Mouse (Mus musculus) frontal cortex, adult 2 months (tissue): ENCODE data around the gene Rpl18a. TPM values are rescaled to one million over a fixed set of nuclear protein-coding genes. Genes with fewer than 3 reads are reported as not detected.

Source experiments
- DNase-seq, 2 experiments: peaks; one replicate each; pipeline ENCODE4 v3.0.0; 2022; ENCODE audit warnings: low spot score in 1 of 2; ENCODE audit errors: extremely low spot score in 1 of 2
- polyA plus RNA-seq: library from polyadenylated mRNA; depleted of rRNA; stranded (reverse); fragments of >200 nt; gene quantifications from 2 replicates; pipeline ENCODE4 v1.2.3, GENCODE M21; 2012; rRNA removed

The Rpl18a gene
- polyA plus RNA-seq = 1,785 and 1,788 TPM in 2 replicates

GRCm38 (mm10) chr8:70897021-70897680, at the start of gene Rpl18a:
Gene Rpl18a, minus strand, starts transcription at chr8:70897412.
- peak; percentile 98 for DNase-seq

- no peak for DNase-seq
Observed at GRCm38 (mm10) chr8:70943187-70943586, 46.0 kb upstream of the Rpl18a start.

DNA sequence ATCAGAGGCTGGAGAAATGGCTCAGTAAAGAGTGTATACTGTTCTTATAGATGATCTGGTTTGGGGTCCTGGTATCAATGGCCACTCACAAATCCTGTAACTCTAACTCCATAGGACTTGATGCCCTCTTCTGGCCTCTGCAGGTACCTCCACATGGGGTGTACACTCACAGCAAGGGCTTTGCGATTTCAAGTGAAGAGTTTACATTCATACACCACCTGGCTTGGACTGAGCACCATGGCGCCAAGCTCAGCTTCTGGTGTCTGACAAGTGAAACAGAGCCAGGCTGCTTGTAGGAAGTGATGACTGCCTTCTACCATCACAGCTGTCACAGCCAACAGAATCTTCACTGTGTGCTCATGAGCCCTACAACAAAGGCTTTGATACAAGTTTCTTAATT, 44.3 kb upstream of the Rpl18a start:
- DNase-seq = peak in 1 of 2 experiments; percentile 18

DNA sequence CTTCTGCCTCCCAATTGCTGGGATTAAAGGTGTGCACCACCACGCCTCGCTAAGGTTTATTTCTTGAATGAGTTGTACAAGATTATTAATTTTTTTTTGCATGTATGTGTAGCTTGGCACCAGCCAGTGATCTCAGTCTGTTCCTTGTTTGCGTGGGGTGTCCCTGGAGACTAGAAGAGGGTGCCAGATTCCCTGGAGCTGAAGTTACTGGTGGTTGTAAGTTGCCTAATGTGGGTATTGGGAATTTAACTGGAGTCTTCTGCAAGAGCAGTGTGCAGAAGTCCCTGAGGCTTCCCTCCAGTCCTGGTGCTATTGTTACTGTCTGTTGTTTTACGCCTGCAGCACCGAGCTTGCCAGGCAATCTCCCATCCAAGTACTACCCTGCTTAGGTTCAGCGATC, 40.0 kb upstream of the Rpl18a start:
- no peak for DNase-seq

- DNase-seq = no peak
Observed at GRCm38 (mm10) chr8:70934786-70935185, 37.6 kb upstream of the Rpl18a start.

DNA sequence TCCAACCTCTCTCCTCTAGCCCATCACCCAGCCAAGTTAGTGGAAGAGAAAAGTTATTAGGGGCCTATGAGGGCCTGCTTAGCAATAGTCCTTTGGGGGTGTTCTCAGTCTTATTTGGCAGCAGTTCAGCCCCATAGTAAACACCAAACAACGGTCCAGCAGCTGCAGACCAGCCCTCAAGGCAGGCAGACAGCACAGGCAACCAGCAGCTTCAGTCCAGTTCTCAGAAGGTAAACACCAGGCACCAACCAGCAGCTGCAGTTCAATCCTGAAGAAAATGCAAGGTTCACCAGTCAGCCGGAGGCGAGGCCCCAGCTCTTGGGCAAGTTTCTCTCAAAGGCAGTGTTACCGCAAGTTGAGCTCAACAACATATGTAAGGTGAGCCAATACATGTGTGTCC, 35.8 kb upstream of the Rpl18a start:
- DNase-seq = no peak

DNA sequence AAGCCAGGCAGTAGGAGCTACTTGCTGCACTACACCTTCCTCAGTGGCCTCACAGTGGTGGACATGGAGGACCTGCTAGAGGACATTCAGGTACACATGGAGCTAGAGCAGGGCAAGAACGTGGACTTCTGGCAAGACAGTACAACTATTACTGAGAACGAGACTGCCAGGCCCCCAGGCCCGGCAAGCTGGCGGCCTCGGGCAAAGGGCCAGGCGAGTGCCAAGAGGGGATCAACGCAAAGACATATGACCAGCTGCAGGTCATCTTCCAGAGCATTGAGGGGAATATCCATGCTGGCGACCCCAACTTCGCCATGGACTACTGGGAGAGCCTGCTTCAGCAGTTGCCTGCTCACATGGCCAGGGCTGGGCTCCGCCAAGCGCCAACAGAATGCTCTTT, 34.5 kb upstream of the Rpl18a start:
- no peak for DNase-seq

DNA sequence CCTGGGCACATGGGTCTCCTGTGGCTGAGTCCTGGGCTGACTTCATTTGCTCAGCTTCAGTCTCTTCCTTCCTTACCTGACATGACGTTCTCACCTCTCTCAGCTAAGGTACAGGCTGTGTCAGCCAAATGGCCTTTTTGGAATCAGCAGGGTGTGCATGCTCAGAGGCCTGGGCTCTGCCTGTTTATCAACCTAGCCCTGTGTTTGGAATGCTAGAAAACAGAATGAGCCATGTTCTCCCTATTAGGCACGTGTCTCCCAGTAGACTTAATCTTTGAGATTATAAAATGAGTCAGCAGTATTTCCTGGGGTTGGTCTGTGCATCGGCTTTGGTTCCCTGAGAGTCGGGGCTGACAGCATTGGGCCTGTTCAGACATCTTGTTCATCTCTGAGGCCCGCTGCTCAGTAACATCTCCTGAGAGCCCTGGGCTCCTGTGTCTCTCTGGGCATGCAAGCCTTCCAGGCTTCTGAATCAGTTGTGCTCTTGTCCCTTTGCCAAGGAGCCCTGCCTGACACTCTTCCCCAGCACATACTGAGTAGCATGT, 31.6 kb upstream of the Rpl18a start:
- DNase-seq = no peak

- DNase-seq = no peak
Observed at GRCm38 (mm10) chr8:70928096-70928495, 30.9 kb upstream of the Rpl18a start.

GRCm38 (mm10) chr8:70926396-70926795, 29.2 kb upstream of the Rpl18a start:
- DNase-seq = peak in 1 of 2 experiments; percentile 24

GRCm38 (mm10) chr8:70925754-70926153, 28.5 kb upstream of the Rpl18a start:
- no peak for DNase-seq

DNA sequence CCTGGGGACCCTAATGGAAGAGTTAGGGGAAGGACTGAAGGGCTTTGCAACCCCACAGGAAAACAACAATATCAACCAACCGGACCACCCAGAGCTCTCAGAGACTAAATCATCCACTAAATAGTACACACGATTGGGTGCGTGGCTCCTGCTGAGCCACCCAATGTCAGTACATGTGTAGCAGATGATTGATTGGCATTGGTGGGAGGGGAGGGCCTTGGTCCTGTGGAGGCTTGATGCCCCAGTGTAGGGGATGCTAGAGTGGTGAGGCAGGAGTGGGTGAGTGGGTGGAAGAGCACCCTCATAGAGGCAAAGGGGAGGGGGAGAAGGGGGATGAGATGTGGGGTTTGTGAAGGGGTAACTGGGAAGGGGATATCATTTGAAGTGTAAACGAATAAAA, 26.9 kb upstream of the Rpl18a start:
- no peak for DNase-seq

DNA sequence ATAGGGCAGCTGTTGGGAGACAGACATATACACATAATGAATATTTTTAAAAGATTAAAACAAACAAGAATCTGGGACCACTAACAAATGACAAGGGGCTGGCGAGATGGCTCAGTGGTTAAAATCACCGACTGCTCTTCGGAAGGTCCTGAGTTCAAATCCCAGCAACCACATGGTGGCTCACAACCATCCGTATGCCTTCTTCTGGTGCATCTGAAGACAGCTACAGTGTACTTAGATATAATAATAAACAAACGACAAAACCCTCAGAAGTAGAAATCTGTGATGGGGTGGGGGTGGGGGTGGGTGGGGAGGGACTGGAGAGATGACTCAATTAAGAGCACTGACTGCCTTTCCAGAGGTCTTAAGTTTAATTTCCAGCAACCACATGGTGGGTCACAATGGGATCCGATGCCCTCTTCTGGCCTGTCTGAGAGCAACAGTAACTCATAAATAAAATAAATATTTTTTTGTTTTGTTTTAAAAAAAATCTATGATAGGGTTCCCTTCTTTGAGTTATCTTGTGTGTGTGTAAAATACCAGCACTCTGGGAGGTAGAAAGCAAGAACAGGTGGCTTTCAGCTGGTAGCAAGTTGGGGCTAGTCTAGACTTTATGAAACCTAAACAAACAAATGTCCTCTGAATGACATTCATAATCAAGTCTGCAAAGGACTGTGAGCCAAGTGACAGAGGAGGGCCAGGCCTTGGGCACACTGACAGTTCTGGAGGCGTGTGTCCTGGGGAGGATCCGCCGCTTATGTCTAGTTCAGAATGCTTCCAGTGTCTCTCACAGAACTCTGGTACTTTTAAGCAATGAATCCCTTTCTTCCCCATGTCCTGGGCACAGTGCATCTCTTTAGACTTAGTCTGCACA, 23.1 kb upstream of the Rpl18a start:
- no peak for DNase-seq

- DNase-seq = no peak
Observed at GRCm38 (mm10) chr8:70914704-70915103, 17.5 kb upstream of the Rpl18a start.

DNA sequence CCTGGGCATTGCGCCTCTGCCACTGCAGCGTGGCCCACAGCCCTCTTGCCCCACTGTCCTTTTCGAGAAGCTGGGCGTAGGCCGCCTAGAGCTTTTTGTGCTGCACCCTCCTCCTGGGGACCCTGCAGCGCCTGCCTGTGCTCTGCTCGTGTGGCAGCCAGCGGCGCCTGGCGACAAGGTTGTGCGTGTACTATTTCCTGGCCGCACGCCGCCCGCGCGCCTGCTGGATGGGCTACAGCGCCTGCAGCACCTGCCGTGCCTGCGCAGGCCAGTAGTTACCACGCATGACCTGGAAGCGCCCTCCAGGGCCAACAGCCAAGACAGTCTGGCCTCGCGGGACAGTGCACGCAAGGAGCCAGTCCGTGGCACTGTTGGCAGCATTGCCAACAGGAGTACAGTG, 16.3 kb upstream of the Rpl18a start:
- DNase-seq = no peak

DNA sequence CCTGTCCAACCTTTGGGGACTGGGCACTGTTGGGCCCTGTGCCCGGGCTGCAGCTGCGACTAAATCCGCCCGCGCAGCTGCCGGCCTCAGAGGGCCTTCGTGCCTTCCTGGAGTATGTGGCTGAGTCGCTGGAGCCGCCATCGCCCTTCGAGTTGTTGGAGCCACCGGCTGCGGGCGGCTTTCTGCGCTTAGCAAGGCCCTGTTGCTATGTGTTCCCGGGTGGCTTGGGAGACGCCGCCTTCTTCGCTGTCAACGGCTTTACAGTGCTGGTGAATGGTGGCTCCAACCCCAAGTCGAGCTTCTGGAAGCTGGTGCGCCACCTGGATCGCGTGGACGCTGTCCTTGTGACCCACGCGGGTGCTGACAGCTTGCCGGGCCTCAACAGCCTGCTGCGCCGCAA, 15.7 kb upstream of the Rpl18a start:
- DNase-seq = no peak

- no peak for DNase-seq
Observed at GRCm38 (mm10) chr8:70911596-70911995, 14.4 kb upstream of the Rpl18a start.

GRCm38 (mm10) chr8:70907518-70907917, 10.3 kb upstream of the Rpl18a start:
- no peak for DNase-seq

GRCm38 (mm10) chr8:70905831-70906736, 8.9 kb upstream of the Rpl18a start, which contains the start of gene Map1s:
Gene Map1s, plus strand, starts transcription at chr8:70905932.
- peak; percentile 58 to 85 for DNase-seq

DNA sequence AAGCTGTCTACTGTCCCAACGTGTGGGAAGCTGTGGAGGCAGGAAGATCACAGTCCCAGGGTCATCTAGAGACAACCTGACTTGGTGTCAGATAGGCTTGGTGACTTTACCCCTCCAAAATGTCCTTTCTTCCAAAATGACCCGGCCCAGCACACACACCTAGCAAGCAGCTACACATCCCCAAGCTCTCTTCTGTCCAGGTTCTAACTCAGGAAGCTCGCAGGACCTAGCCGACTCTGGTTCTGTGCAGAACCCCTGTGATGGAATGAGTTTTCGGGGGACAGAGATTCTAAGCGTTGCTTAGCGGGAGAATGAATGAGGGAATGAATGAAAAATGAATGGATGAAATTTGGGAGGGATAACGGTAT, 8.2 kb upstream of the Rpl18a start:
- DNase-seq = no peak

DNA sequence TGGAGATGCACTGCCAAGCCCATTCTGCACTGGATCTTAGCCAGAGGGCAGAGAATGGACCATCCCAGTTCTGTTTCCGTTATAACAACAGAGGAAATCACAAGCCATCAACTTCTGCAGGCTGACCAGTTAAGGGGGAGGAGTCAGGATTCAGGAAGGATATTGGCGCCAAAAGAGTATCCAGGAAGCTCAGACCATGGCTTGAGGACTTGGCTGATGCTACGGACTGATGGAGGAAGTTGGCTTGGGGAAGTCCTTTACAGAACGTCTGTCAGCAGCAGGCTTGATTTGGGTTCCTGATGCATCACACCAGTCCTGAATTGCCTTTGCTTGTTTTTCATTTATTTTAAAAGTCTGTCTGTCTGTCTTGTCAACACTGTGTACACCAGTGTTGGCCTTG, 7.3 kb upstream of the Rpl18a start:
- DNase-seq = no peak
